8 mouse cellular contexts compared by ENCODE assay signal in the genomic region with DNA sequence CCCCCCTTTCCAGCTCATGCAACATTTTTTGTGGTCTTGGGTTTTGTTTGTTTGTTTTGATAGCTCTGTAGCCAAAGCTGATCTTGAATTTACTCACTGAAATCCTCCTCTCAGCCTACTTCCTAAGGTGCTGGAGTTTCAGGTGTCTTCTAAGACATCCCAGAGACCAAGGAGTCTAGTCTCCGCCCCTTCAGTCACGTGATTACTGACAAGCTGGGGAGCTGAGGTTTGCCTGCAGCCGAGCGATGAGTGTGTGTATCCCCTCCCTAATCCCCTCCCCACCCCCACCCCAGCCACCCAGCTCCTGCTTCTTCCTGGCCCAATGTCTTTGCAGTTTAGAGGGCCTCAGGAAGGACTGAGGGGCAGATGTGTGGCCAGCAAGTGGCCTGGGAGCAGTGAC. TPM values are rescaled to one million over a fixed set of nuclear protein-coding genes. Genes with fewer than 3 reads are reported as not detected.
DNase-seq lines count a peak whose midpoint lies in the region; ATAC-seq and TF ChIP-seq lines count a peak whose summit lies in the region.

No protein-coding gene starts in this region.

- peaks cover 12% of the 10 kb centered on the region; the same call in 1 of the 2 replicates for H3K4me1 ChIP-seq in hindbrain, postnatal 0 days (ENCODE audit: insufficient read depth, low read length)
- H3K4me1 ChIP-seq in kidney, adult 2 months (ENCODE audit: control insufficient read depth, insufficient read depth, low read length) = no peaks in the 10 kb centered on the region; the same call in 1 of the 2 replicates

- TF ChIP-seq POLR2A in myocyte (IDR thresholded peaks at IDR 0.05; ENCODE audit: insufficient read length, low read depth) = no peak
- no peak for TF ChIP-seq POLR2A in kidney, adult 2 months (IDR thresholded peaks at IDR 0.05; ENCODE audit: low read depth, low read length)

- no peaks in the 10 kb centered on the region for H3K27me3 ChIP-seq in hindbrain, postnatal 0 days (ENCODE audit: insufficient read depth, low read length)
- no peaks in the 10 kb centered on the region for H3K27me3 ChIP-seq in myocyte (ENCODE audit: control insufficient read depth, insufficient read depth, insufficient read length)
- peaks cover under 1% of the 10 kb centered on the region; the same call in 1 of the 2 replicates for H3K27me3 ChIP-seq in kidney, adult 2 months (replicated peaks; ENCODE audit: control insufficient read depth, insufficient read depth, low read length)

- 0 out of 2 replicates have a peak overlapping the region, but pooled peaks have one; percentile 86 for H3K4me2 ChIP-seq in hindbrain, postnatal 0 days (ENCODE audit: low read depth, low read length)
- no peak overlapping the region for H3K4me2 ChIP-seq in myocyte (ENCODE audit: low read depth)

- ATAC-seq in hindbrain, postnatal 0 days = no peak

- no peak for DNase-seq in layer of hippocampus, adult 2 months (ENCODE audit: low spot score in 2 of 2)
- no peak for DNase-seq in layer of hippocampus, adult 18-20 months (ENCODE audit: low spot score in 2 of 2)
- DNase-seq in ZHBTc4 (ENCODE audit: low read depth, low spot score) = peak; percentile 67
- DNase-seq in hindbrain, postnatal 0 days (ENCODE audit: low spot score) = no peak
- DNase-seq in embryo, embryonic 9.5 days (ENCODE audit: extremely low spot score) = no peak
- no peak for DNase-seq in kidney, adult 2 months
- no peak for DNase-seq in urinary bladder, postnatal 10 days (ENCODE audit: low spot score)

- TF ChIP-seq CTCF in layer of hippocampus, adult 2 months (conservative IDR thresholded peaks at IDR 0.05) = no peak
- no peak for TF ChIP-seq CTCF in hindbrain, postnatal 0 days (IDR thresholded peaks at IDR 0.05; ENCODE audit: low read depth)
- TF ChIP-seq CTCF in kidney, adult 2 months (conservative IDR thresholded peaks at IDR 0.05; ENCODE audit: insufficient read depth, insufficient read length, low read depth, low read length) = no peak

- no peaks in the 10 kb centered on the region for H3K79me2 ChIP-seq in myocyte (ENCODE audit: control insufficient read depth, insufficient read depth)

- H3K9ac ChIP-seq in hindbrain, postnatal 0 days (replicated peaks; ENCODE audit: low read length) = no peak overlapping the region

- H3K27ac ChIP-seq in layer of hippocampus, adult 2 months = 0 out of 2 replicates have a peak overlapping the region, but pooled peaks have one; percentile 82
- H3K27ac ChIP-seq in hindbrain, postnatal 0 days = no peak overlapping the region
- H3K27ac ChIP-seq in kidney, adult 2 months (ENCODE audit: insufficient read depth, low read depth, low read length) = no peak overlapping the region

- H3K4me3 ChIP-seq in layer of hippocampus, adult 2 months = no peak overlapping the region
- no peak overlapping the region for H3K4me3 ChIP-seq in hindbrain, postnatal 0 days (ENCODE audit: low read length)
- no peak overlapping the region for H3K4me3 ChIP-seq in myocyte
- H3K4me3 ChIP-seq in kidney, adult 2 months (ENCODE audit: insufficient read depth, low read depth, low read length) = no peak overlapping the region

- no peak overlapping the region for H3ac ChIP-seq in myocyte (ENCODE audit: control insufficient read depth, insufficient read length)

- WGBS in hindbrain, postnatal 0 days = 16% methylated on average over 4 of the region's 4 CpGs
- WGBS in kidney, adult 2 months = 54% methylated on average over 4 of the region's 4 CpGs

- H3K9me3 ChIP-seq in hindbrain, postnatal 0 days (ENCODE audit: low read length) = no peaks in the 10 kb centered on the region

- no peaks in the 10 kb centered on the region for H3K36me3 ChIP-seq in hindbrain, postnatal 0 days (ENCODE audit: insufficient read depth, low read length)
- H3K36me3 ChIP-seq in myocyte (ENCODE audit: control insufficient read depth, insufficient read depth) = no peaks in the 10 kb centered on the region
- H3K36me3 ChIP-seq in kidney, adult 2 months (ENCODE audit: control insufficient read depth, insufficient read depth, low read length) = no peaks in the 10 kb centered on the region

TF ChIP-seq in myocyte, 11 proteins besides CTCF, POLR2A, EP300 and RAD21:
- TF ChIP-seq USF1 (IDR thresholded peaks at IDR 0.05; ENCODE audit: low read depth) = peak; percentile 10
- TF ChIP-seq SRF (IDR thresholded peaks at IDR 0.05; ENCODE audit: control insufficient read depth, insufficient read length, low read depth) = no peak

RNA-seq across cellular contexts. Expression of a gene that starts 5.5 kb away (rescaled TPM):
- total RNA-seq in layer of hippocampus, adult 2 months (2021) = 10 to 100 TPM; 17.4 to 18.3 TPM
- 10 to 100 TPM; 19.0 to 20.8 TPM for total RNA-seq in layer of hippocampus, adult 18-20 months (2021)
- 29.8 and 33.6 TPM in 2 replicates for total RNA-seq in hindbrain, postnatal 0 days (2014; rRNA removed)
- 7.8 and 10.8 TPM in 2 replicates for polyA plus RNA-seq in hindbrain, postnatal 0 days (2015; fragmentation: Nextera tagmentation; extraction: Ambion mirVana)
- 11.9 TPM for polyA plus RNA-seq in myocyte (2012; fragmentation: generic; extraction: Trizol)
- 9.4 and 11.0 TPM in 2 replicates for polyA plus RNA-seq in kidney, adult 2 months (2012; rRNA removed)

RNA-seq across cellular contexts. Expression of a gene that starts 16.2 kb away (rescaled TPM):
- 10 to 100 TPM; 82.2 to 88.9 TPM for total RNA-seq in layer of hippocampus, adult 2 months (2021)
- total RNA-seq in layer of hippocampus, adult 18-20 months (2021) = 10 to 100 TPM; 93.2 to 98.5 TPM
- total RNA-seq in hindbrain, postnatal 0 days (2014; rRNA removed) = 36.0 and 45.1 TPM in 2 replicates
- polyA plus RNA-seq in hindbrain, postnatal 0 days (2015; fragmentation: Nextera tagmentation; extraction: Ambion mirVana) = 145 and 154 TPM in 2 replicates
- polyA plus RNA-seq in myocyte (2012; fragmentation: generic; extraction: Trizol) = 141 TPM
- 48.9 and 49.2 TPM in 2 replicates for polyA plus RNA-seq in kidney, adult 2 months (2012; rRNA removed)

RNA-seq across cellular contexts. Expression of a gene that starts 18.0 kb away (rescaled TPM):
- total RNA-seq in layer of hippocampus, adult 2 months (2021) = 10 to 100 TPM; 13.8 to 20.9 TPM
- 10 to 100 TPM; 15.9 to 27.3 TPM for total RNA-seq in layer of hippocampus, adult 18-20 months (2021)
- 12.1 and 17.1 TPM in 2 replicates for total RNA-seq in hindbrain, postnatal 0 days (2014; rRNA removed)
- 4.6 and 4.9 TPM in 2 replicates for polyA plus RNA-seq in hindbrain, postnatal 0 days (2015; fragmentation: Nextera tagmentation; extraction: Ambion mirVana)
- 5.8 TPM for polyA plus RNA-seq in myocyte (2012; fragmentation: generic; extraction: Trizol)
- polyA plus RNA-seq in kidney, adult 2 months (2012; rRNA removed) = 19.8 and 26.2 TPM in 2 replicates

RNA-seq across cellular contexts. Expression of a gene that starts 35.0 kb away (rescaled TPM):
- total RNA-seq in layer of hippocampus, adult 2 months (2021) = 1 to 10 TPM; 5.9 to 8.0 TPM
- total RNA-seq in layer of hippocampus, adult 18-20 months (2021) = 10 to 100 TPM; 11.1 to 12.9 TPM
- total RNA-seq in hindbrain, postnatal 0 days (2014; rRNA removed) = 2.5 and 2.8 TPM in 2 replicates
- 4.2 and 4.3 TPM in 2 replicates for polyA plus RNA-seq in hindbrain, postnatal 0 days (2015; fragmentation: Nextera tagmentation; extraction: Ambion mirVana)
- 3.0 TPM for polyA plus RNA-seq in myocyte (2012; fragmentation: generic; extraction: Trizol)
- polyA plus RNA-seq in kidney, adult 2 months (2012; rRNA removed) = 0.19 and 0.31 TPM in 2 replicates

RNA-seq across cellular contexts. Expression of a gene that starts 39.7 kb away (rescaled TPM):
- 100 to 1,000 TPM; 698 to 704 TPM for total RNA-seq in layer of hippocampus, adult 2 months (2021)
- 100 to 1,000 TPM; 713 to 785 TPM for total RNA-seq in layer of hippocampus, adult 18-20 months (2021)
- total RNA-seq in hindbrain, postnatal 0 days (2014; rRNA removed) = 1,411 and 1,940 TPM in 2 replicates
- 2,686 and 2,710 TPM in 2 replicates for polyA plus RNA-seq in hindbrain, postnatal 0 days (2015; fragmentation: Nextera tagmentation; extraction: Ambion mirVana)
- polyA plus RNA-seq in myocyte (2012; fragmentation: generic; extraction: Trizol) = 5,695 TPM
- 3,589 and 3,709 TPM in 2 replicates for polyA plus RNA-seq in kidney, adult 2 months (2012; rRNA removed)
